Mouse (Mus musculus) embryonic facial prominence, embryonic 11.5 days (tissue): ENCODE results near the gene Tjp2. TPM values are rescaled to one million over a fixed set of nuclear protein-coding genes. Genes with fewer than 3 reads are reported as not detected.

Source experiments
- ATAC-seq: fragments of 200-750 bp; cut with Nextera tagmentation; replicated peaks from 2 replicates; pipeline ENCODE4 v1.8.0; 2017; ENCODE audit warnings: low read depth; ENCODE audit not compliant: insufficient number of reproducible peaks, low FRiP score, low TSS enrichment
- DNase-seq: peaks from one replicate; pipeline ENCODE4 v3.0.0-alpha.2; 2015; ENCODE audit warnings: low spot score
- H3K27ac ChIP-seq: fragments of 300-500 bp; sonication (generic); replicated peaks from 2 replicates; pipeline ENCODE4 v1.5.1; 2014; ENCODE audit warnings: mild to moderate bottlenecking, low read depth, low read length, control low read depth
- H3K27me3 ChIP-seq: fragments of 300-500 bp; sonication (generic); 2 replicates; pipeline ENCODE4 v1.6.1; 2014; ENCODE audit warnings: mild to moderate bottlenecking, low read length, moderate library complexity, mixed read lengths; ENCODE audit not compliant: control insufficient read depth, insufficient read depth
- H3K36me3 ChIP-seq: fragments of 300-500 bp; sonication (generic); replicated peaks from 2 replicates; pipeline ENCODE4 v1.6.1; 2014; ENCODE audit warnings: low read depth, mild to moderate bottlenecking, low read length, moderate library complexity, mixed read lengths; ENCODE audit not compliant: control insufficient read depth, insufficient read depth
- H3K4me1 ChIP-seq: fragments of 300-500 bp; sonication (generic); 2 replicates; pipeline ENCODE4 v1.6.1; 2014; ENCODE audit warnings: low read length, mixed read lengths; ENCODE audit not compliant: control insufficient read depth, insufficient read depth
- H3K4me2 ChIP-seq: fragments of 300-500 bp; sonication (generic); 2 replicates; pipeline ENCODE4 v1.6.1; 2014; ENCODE audit warnings: low read depth, mild to moderate bottlenecking, control low read depth, low read length, moderate library complexity
- H3K4me3 ChIP-seq: fragments of 300-500 bp; sonication (generic); 2 replicates; pipeline ENCODE4 v1.5.1; 2014; ENCODE audit warnings: low read depth, low read length, control low read depth
- H3K9ac ChIP-seq: fragments of 300-500 bp; sonication (generic); replicated peaks from 2 replicates; pipeline ENCODE4 v1.6.1; 2014; ENCODE audit warnings: mild to moderate bottlenecking, control low read depth, low read length
- H3K9me3 ChIP-seq: fragments of 300-500 bp; sonication (generic); replicated peaks from 2 replicates; pipeline ENCODE4 v1.6.1; 2016; ENCODE audit warnings: mild to moderate bottlenecking, low read length, inconsistent platforms, mixed read lengths; ENCODE audit not compliant: control insufficient read depth
- WGBS: fragments of 180-500 bp; shearing (Covaris S2); extraction: QIAGEN DNeasy Blood & Tissue Kit; methylation state at CpG from one replicate; pipeline ENCODE4 v1.1.7; 2014; 5-methylcytosine and 5-hydroxymethylcytosine counted together
- polyA plus RNA-seq: library from polyadenylated mRNA; unstranded; fragments of >200 nt; fragmentation: Nextera tagmentation; extraction: Ambion mirVana; gene quantifications from 2 replicates; pipeline ENCODE4 v1.2.1, GENCODE M21; 2014

Gene Tjp2
- polyA plus RNA-seq, 1 experiment from 2014 or later = 22.4 TPM

DNA sequence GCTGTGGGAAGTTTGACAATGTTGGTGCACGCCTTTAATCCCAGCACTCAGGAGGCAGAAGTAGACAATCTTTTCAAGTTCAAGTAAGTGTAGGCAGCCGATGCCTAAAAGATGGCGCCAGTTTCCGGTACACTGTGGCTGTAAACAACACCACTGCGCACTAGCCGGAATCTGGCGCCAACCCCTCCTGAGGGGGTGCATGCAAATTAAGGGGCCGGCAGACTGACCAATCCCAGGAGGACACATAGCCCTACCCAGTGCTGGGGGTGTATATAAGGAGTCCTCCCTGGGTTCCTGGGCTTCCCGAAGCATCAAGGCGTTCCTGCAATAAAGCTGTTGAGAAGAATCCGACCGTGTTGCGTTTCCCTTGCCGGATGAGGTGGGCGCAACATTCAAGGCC, 15.3 kb downstream of the Tjp2 start:
- no peaks in the 10 kb centered on the region for H3K27me3 ChIP-seq
- no peak overlapping the region for H3K9ac ChIP-seq
- ATAC-seq = no peak
- DNase-seq = no peak
- H3K27ac ChIP-seq = no peak overlapping the region
- no peak overlapping the region for H3K4me3 ChIP-seq
- H3K9me3 ChIP-seq = no peaks in the 10 kb centered on the region
- WGBS = 96% methylated on average over 15 of the region's 15 CpGs
- no peaks in the 10 kb centered on the region for H3K36me3 ChIP-seq
- H3K4me2 ChIP-seq = no peak overlapping the region
- H3K4me1 ChIP-seq = no peaks in the 10 kb centered on the region

DNA sequence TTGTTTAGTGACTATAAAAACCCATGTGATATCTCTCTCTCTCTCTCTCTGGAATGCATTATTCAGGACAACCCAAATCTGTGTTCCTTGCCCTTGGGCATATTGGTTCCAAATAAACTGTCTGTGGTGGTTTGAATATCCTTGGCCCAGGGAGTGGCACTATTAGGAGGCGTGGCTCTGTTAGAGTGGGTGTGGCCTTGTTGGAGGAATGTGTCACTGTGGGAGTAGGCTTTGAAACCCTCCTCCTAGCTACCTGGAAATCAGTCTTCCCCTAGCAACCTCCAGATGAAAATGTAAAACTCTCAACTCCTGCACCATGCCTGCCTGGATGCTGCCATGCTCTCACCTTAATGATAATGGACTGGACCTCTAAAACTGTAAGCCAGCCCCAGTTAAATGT, 16.9 kb downstream of the Tjp2 start:
- no peaks in the 10 kb centered on the region for H3K27me3 ChIP-seq
- no peaks in the 10 kb centered on the region for H3K4me1 ChIP-seq
- ATAC-seq (no peak), DNase-seq (no peak)
- no peak overlapping the region for H3K4me2 ChIP-seq
- H3K36me3 ChIP-seq = no peaks in the 10 kb centered on the region
- H3K9me3 ChIP-seq = no peaks in the 10 kb centered on the region
- 64% methylated on average over 1 of the region's 1 CpGs for WGBS
- H3K9ac ChIP-seq = no peak overlapping the region
- H3K27ac ChIP-seq = no peak overlapping the region
- no peak overlapping the region for H3K4me3 ChIP-seq

DNA sequence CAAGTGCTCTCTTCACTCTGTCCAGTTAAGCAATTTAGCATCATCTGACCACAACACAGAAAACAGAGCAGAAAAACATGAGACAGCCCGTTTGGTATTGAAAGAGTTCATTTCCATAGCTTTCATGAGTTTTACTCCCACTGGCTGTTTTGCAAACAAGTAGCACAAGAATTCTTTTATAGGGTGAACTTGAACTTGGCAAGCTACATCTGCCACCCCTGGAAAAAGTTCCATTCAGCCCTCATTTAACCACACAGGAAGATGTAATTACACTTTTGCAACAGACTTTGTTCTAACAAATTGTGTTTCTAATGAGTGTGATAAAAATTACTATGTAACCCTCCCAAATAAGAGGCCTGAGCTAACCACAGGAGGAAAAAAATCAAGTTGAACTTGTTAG, 19.8 kb downstream of the Tjp2 start:
- Histone ChIP-seq H3K4me1 (no peaks in the 10 kb centered on the region), H3K4me3 (no peak overlapping the region), H3K27ac (no peak overlapping the region), H3K4me2 (no peak overlapping the region), H3K27me3 (no peaks in the 10 kb centered on the region), H3K9me3 (no peaks in the 10 kb centered on the region), H3K9ac (no peak overlapping the region), H3K36me3 (no peaks in the 10 kb centered on the region)
- no peak for ATAC-seq
- 66% methylated on average over 1 of the region's 1 CpGs for WGBS
- no peak for DNase-seq

DNA sequence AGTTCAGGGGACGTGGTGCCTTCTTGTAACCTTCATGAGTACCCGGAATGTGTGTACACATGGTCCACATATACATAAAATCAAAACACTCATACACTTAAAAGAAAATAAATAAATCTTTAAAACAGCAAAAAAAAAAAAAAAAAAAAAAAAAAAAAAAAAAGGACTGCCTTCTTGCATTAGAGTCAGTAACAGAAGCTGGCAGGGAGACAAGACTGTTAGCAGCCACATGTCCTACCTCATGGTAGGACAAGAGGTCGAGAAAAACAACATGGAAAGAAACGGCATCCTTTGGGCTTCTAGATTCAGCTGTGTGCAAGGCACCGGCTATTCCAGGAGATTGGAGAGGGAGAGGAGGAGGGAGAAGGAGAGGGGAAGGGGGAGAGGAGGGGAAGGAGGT, 23.0 kb downstream of the Tjp2 start:
- no peak for ATAC-seq
- Histone ChIP-seq H3K36me3 (no peaks in the 10 kb centered on the region), H3K27ac (no peak overlapping the region), H3K27me3 (no peaks in the 10 kb centered on the region), H3K4me2 (no peak overlapping the region), H3K4me3 (no peak overlapping the region), H3K4me1 (no peaks in the 10 kb centered on the region; the same call in 1 of the 2 replicates), H3K9ac (no peak overlapping the region), H3K9me3 (no peaks in the 10 kb centered on the region)
- no peak for DNase-seq
- WGBS = 83% methylated on average over 5 of the region's 5 CpGs

DNA sequence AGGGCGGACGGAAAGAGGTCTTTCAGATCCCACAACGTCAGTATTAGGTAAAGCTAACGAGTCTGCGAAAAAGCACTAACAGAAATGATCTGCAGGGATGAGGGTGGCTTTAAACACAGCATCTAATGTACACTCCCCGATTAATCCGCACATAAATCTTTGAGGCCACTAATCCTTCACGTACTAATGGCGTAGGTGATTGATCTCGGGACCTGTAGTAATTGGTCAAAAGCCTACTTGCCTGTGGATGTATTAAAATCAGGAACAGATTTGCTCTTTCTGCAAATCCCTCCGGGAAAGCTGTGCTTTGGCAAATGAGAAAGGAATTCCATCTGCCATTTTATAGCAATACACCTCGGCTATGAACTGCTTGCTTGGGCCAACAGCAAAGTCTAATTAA, 24.3 kb downstream of the Tjp2 start:
- WGBS = 69% methylated on average over 12 of the region's 12 CpGs
- Histone ChIP-seq H3K9ac (no peak overlapping the region), H3K36me3 (no peaks in the 10 kb centered on the region), H3K4me2 (no peak overlapping the region), H3K9me3 (no peaks in the 10 kb centered on the region), H3K27me3 (no peaks in the 10 kb centered on the region), H3K27ac (no peak overlapping the region), H3K4me3 (no peak overlapping the region), H3K4me1 (no peaks in the 10 kb centered on the region; the same call in 1 of the 2 replicates)
- DNase-seq (no peak), ATAC-seq (no peak)

DNA sequence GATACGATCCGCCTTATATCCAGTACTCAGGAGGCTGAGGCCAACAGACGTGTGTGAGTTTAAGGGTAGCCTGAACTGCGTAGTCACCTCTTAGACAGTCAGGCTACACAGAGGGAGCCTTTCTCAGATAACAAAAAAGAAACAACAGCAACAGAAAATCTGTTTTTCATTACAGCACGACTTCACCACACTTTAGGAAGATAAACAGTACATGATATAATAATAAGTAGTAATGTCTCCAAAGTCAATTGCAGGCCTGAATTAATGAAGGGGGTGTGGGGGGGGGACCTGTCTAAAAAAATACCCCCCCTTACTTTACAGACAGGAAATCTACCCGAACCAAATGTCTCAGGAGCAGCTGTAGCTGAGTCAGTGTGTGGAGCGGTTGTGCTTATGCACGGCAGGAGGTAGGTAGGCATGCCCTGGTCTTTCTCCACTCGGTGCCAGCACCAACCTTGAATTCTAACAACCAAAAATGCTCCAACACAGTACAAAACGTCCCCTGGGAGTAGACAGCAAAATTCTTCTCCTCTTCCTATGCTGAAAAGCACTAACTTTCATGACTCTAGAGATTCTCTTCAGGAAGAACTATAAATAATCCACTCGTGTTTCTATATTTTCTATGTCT, 26.0 kb downstream of the Tjp2 start:
- Histone ChIP-seq H3K9ac (no peak overlapping the region), H3K4me2 (no peak overlapping the region), H3K27ac (no peak overlapping the region), H3K4me3 (no peak overlapping the region), H3K36me3 (no peaks in the 10 kb centered on the region), H3K4me1 (no peaks in the 10 kb centered on the region; the same call in 1 of the 2 replicates), H3K9me3 (peaks cover 2% of the 10 kb centered on the region; the same call in 1 of the 2 replicates), H3K27me3 (no peaks in the 10 kb centered on the region)
- ATAC-seq = no peak
- peak; percentile 50 for DNase-seq
- 42% methylated on average over 11 of the region's 11 CpGs for WGBS

DNA sequence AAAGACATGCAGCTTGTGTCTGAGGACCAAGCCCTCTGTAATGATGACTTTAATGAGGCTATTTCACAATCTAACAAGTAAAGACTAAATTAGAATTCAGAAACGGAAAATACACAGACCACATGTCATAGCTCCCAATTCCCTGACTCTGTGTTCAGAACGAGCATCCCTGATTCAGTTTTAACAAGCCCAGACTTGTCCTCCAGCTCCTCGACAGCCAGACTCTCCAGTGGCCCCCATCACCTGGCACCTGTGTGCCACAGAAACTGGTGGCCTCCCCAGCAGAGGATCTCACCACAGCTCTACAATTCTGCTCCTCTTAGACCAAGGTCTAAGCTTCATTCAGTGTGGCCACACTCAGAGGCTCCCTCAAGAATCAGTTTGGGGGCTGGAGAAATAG, 27.5 kb downstream of the Tjp2 start:
- no peak overlapping the region for H3K27ac ChIP-seq
- H3K4me2 ChIP-seq = no peak overlapping the region
- no peak overlapping the region for H3K4me3 ChIP-seq
- H3K4me1 ChIP-seq = no peaks in the 10 kb centered on the region; the same call in 1 of the 2 replicates
- ATAC-seq (no peak), DNase-seq (no peak)
- WGBS = 77% methylated on average over 3 of the region's 3 CpGs
- H3K36me3 ChIP-seq = no peaks in the 10 kb centered on the region
- H3K27me3 ChIP-seq = no peaks in the 10 kb centered on the region
- peaks cover 2% of the 10 kb centered on the region; the same call in 1 of the 2 replicates for H3K9me3 ChIP-seq
- no peak overlapping the region for H3K9ac ChIP-seq

DNA sequence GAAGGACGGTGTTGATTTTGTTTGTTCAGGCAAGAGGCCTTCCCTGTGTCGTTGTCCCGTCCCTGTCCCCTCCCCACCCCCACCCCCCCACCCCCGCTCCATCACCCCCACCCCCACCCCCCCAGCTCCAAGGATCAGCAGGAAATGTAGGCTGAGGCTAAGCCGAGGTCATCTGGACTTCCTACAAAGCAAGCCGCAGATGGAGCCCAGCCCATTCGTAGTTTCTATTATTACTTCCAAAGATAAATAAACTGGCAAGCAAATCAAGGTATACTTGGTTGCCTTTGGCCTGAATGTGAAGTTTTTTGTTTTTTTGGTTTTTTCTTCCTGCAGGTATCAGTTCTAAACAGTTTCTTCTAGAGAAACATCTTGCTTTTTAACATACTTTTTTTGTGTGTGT, 29.6 kb downstream of the Tjp2 start:
- Histone ChIP-seq H3K27me3 (no peaks in the 10 kb centered on the region), H3K36me3 (no peaks in the 10 kb centered on the region), H3K4me3 (no peak overlapping the region), H3K9me3 (peaks cover 2% of the 10 kb centered on the region; the same call in 1 of the 2 replicates), H3K4me1 (no peaks in the 10 kb centered on the region; the same call in 1 of the 2 replicates), H3K27ac (no peak overlapping the region), H3K4me2 (no peak overlapping the region), H3K9ac (no peak overlapping the region)
- no peak for ATAC-seq
- DNase-seq = no peak
- WGBS = 48% methylated on average over 7 of the region's 7 CpGs
